Mouse (Mus musculus): ENCODE data around the gene Rsph6a. TPM values are rescaled to one million over a fixed set of nuclear protein-coding genes. Genes with fewer than 3 reads are reported as not detected.

The Rsph6a gene
- polyA plus RNA-seq, 1 experiment from 2014 or later, result not detected

DNA sequence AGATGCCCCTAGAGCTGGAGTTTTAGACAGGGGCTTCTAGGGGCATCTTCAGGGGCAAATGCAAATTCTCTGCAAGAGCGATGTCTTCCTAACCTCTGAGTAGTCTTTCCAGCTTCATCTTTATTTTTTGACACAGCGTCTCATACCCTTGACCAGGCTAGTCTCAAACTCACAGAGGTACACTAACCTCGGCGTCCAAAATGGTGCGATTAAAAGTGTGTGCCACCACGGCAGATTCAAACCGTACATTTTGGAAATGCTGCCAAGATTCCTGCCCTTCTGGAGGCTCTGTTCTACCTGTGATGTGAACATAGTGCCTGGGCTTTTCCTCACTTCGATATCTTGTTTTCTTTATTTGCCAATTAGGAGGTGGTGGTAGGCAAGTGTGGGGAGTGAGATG, 64.6 kb downstream of the Rsph6a start:
- WGBS, result 94% methylated on average over 8 of the region's 8 CpGs
- peaks cover 7% of the 10 kb centered on the region; the same call in 1 of the 2 replicates for H3K36me3 ChIP-seq
- H3K4me3 ChIP-seq (replicated peaks), result peak overlapping the region; percentile 79
- H3K9me3 ChIP-seq (replicated peaks), result no peaks in the 10 kb centered on the region
- ATAC-seq (replicated peaks; ENCODE audit: low FRiP score), result peak; percentile 14; the same call in 1 of the 2 replicates
- no peaks in the 10 kb centered on the region for H3K27me3 ChIP-seq
- no peak overlapping the region for H3K27ac ChIP-seq
- no peak overlapping the region for H3K9ac ChIP-seq
- H3K4me1 ChIP-seq, result peaks cover 25% of the 10 kb centered on the region
- 0 out of 2 replicates have a peak overlapping the region, but pooled peaks have one; percentile 78 for H3K4me2 ChIP-seq

- 2% methylated on average over 34 of the region's 34 CpGs for WGBS
- peak within 1 kb of the TSS; percentile 73 for H3K27ac ChIP-seq
These were observed 65.3 kb downstream of the Rsph6a start, which contains the start of gene Fbxo46 for GRCm38 (mm10) chr7:19119631-19120429. TSS of gene Fbxo46 (plus strand) at chr7:19119859.

DNA sequence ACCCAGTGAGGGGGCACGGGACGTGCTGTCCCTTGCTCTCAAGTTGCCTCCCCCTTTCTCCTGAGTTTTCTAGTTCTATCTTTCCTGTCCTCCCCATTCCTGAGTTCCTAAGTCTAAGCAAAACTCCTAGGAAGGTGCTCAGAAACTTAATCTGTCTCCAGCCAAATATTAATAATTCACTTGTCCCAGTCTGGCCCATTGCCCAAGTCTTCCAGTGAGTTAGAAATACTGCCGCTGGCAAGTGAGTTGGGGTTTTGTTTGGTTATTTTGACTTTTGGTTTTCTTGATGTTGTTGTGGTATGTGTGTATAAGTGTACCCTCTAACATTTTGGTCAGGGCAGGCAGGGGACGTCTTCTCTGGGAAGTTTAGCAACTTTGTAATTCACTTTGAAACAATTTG, 67.2 kb downstream of the Rsph6a start:
- Histone ChIP-seq H3K9ac (no peak overlapping the region), H3K36me3 (peaks cover 10% of the 10 kb centered on the region; the same call in 1 of the 2 replicates), H3K4me2 (no peak overlapping the region), H3K4me1 (peaks cover 30% of the 10 kb centered on the region), H3K4me3 (replicated peaks) (no peak overlapping the region), H3K27ac (no peak overlapping the region), H3K27me3 (no peaks in the 10 kb centered on the region), H3K9me3 (replicated peaks) (no peaks in the 10 kb centered on the region)
- 87% methylated on average over 4 of the region's 4 CpGs for WGBS
- ATAC-seq (replicated peaks; ENCODE audit: low FRiP score), result no peak

More at GRCm38 (mm10) chr7:19119631-19120429, 65.3 kb downstream of the Rsph6a start, which contains the start of gene Fbxo46:
- Histone ChIP-seq H3K36me3 (peaks cover 7% of the 10 kb centered on the region; the same call in 1 of the 2 replicates), H3K27me3 (no peaks in the 10 kb centered on the region), H3K4me2 (peak within 1 kb of the TSS; percentile 78), H3K9ac (peak within 1 kb of the TSS; percentile 82), H3K4me1 (peaks cover 30% of the 10 kb centered on the region), H3K4me3 (replicated peaks) (peak within 1 kb of the TSS; percentile 79), H3K9me3 (replicated peaks) (no peaks in the 10 kb centered on the region)
- peak; percentile 96 for ATAC-seq (replicated peaks; ENCODE audit: low FRiP score)

Small RNA genes within 50 kb of the gene (microRNA-seq; reads per million reads assigned to microRNA genes)
- gene Mir3100, result not detected

Other genes starting within 250 kb of the Rsph6a start
- gene Psg17, start 233.1 kb upstream of the Rsph6a start, polyA plus RNA-seq (2015; fragmentation: Nextera tagmentation; extraction: Ambion mirVana), result 0.09 TPM in 1 of 2 replicates, not detected in the other
- 0.76 and 1.2 TPM in 2 replicates for gene Mill2, start 214.7 kb upstream of the Rsph6a start, polyA plus RNA-seq (2015; fragmentation: Nextera tagmentation; extraction: Ambion mirVana)
- 2.3 and 4.8 TPM in 2 replicates for gene Pglyrp1, start 183.4 kb upstream of the Rsph6a start, polyA plus RNA-seq (2015; fragmentation: Nextera tagmentation; extraction: Ambion mirVana)
- gene Ccdc61, start 144.3 kb upstream of the Rsph6a start, polyA plus RNA-seq (2015; fragmentation: Nextera tagmentation; extraction: Ambion mirVana), result 27.7 and 28.9 TPM in 2 replicates
- 0.67 and 0.93 TPM in 2 replicates for gene Nova2, start 128.8 kb upstream of the Rsph6a start, polyA plus RNA-seq (2015; fragmentation: Nextera tagmentation; extraction: Ambion mirVana)
- not detected in 2 replicates for gene Nanos2, start 67.3 kb upstream of the Rsph6a start, polyA plus RNA-seq (2015; fragmentation: Nextera tagmentation; extraction: Ambion mirVana)
- gene Mypop, start 63.4 kb upstream of the Rsph6a start, polyA plus RNA-seq (2015; fragmentation: Nextera tagmentation; extraction: Ambion mirVana), result 3.5 and 3.9 TPM in 2 replicates
- 21.4 and 24.1 TPM in 2 replicates for gene Irf2bp1, start 50.6 kb upstream of the Rsph6a start, polyA plus RNA-seq (2015; fragmentation: Nextera tagmentation; extraction: Ambion mirVana)
- gene Foxa3, start 31.2 kb upstream of the Rsph6a start, polyA plus RNA-seq (2015; fragmentation: Nextera tagmentation; extraction: Ambion mirVana), result 1.2 and 1.3 TPM in 2 replicates
- gene Sympk, start 30.3 kb upstream of the Rsph6a start, polyA plus RNA-seq (2015; fragmentation: Nextera tagmentation; extraction: Ambion mirVana), result 34.3 and 38.4 TPM in 2 replicates
- 15.4 and 18.7 TPM in 2 replicates for gene Dmwd, start 21.5 kb downstream of the Rsph6a start, polyA plus RNA-seq (2015; fragmentation: Nextera tagmentation; extraction: Ambion mirVana)
- gene Dmpk, start 29.2 kb downstream of the Rsph6a start, polyA plus RNA-seq (2015; fragmentation: Nextera tagmentation; extraction: Ambion mirVana), result 18.1 and 24.7 TPM in 2 replicates
- 8.0 and 10.1 TPM in 2 replicates for gene Six5, start 39.9 kb downstream of the Rsph6a start, polyA plus RNA-seq (2015; fragmentation: Nextera tagmentation; extraction: Ambion mirVana)
- 2.9 and 3.4 TPM in 2 replicates for gene Gm4969, start 63.7 kb downstream of the Rsph6a start, polyA plus RNA-seq (2015; fragmentation: Nextera tagmentation; extraction: Ambion mirVana)
- 16.1 and 16.3 TPM in 2 replicates for gene Fbxo46, start 65.2 kb downstream of the Rsph6a start, polyA plus RNA-seq (2015; fragmentation: Nextera tagmentation; extraction: Ambion mirVana)
- 13.5 and 14.4 TPM in 2 replicates for gene Qpctl, start 94.6 kb downstream of the Rsph6a start, polyA plus RNA-seq (2015; fragmentation: Nextera tagmentation; extraction: Ambion mirVana)
- 157 and 162 TPM in 2 replicates for gene Snrpd2, start 95.0 kb downstream of the Rsph6a start, polyA plus RNA-seq (2015; fragmentation: Nextera tagmentation; extraction: Ambion mirVana)
- 0.76 and 1.0 TPM in 2 replicates for gene Gipr, start 111.4 kb downstream of the Rsph6a start, polyA plus RNA-seq (2015; fragmentation: Nextera tagmentation; extraction: Ambion mirVana)
- gene Eml2, start 121.7 kb downstream of the Rsph6a start, polyA plus RNA-seq (2015; fragmentation: Nextera tagmentation; extraction: Ambion mirVana), result 9.5 and 16.8 TPM in 2 replicates
- 2.7 and 3.3 TPM in 2 replicates for gene Gpr4, start 157.8 kb downstream of the Rsph6a start, polyA plus RNA-seq (2015; fragmentation: Nextera tagmentation; extraction: Ambion mirVana)
- 38.8 and 40.5 TPM in 2 replicates for gene Opa3, start 173.6 kb downstream of the Rsph6a start, polyA plus RNA-seq (2015; fragmentation: Nextera tagmentation; extraction: Ambion mirVana)
- 87.4 and 89.8 TPM in 2 replicates for gene Vasp, start 217.1 kb downstream of the Rsph6a start, polyA plus RNA-seq (2015; fragmentation: Nextera tagmentation; extraction: Ambion mirVana)
- gene Ppm1n, start 225.4 kb downstream of the Rsph6a start, polyA plus RNA-seq (2015; fragmentation: Nextera tagmentation; extraction: Ambion mirVana), result 0.13 TPM in 1 of 2 replicates, not detected in the other
- 8.3 and 9.2 TPM in 2 replicates for gene Rtn2, start 227.9 kb downstream of the Rsph6a start, polyA plus RNA-seq (2015; fragmentation: Nextera tagmentation; extraction: Ambion mirVana)